Mouse (Mus musculus) kidney, adult 11 months (tissue): ENCODE measurements around the gene Olfr1280.
"Not testable (repeated sequence)": the region's sequence is repeated elsewhere in the genome, so short reads cannot be mapped to it uniquely, and the experiment has no call there.

Experiments
- DNase-seq: peaks from one replicate; pipeline ENCODE4 v3.0.0; 2022

Gene Olfr1280

DNA sequence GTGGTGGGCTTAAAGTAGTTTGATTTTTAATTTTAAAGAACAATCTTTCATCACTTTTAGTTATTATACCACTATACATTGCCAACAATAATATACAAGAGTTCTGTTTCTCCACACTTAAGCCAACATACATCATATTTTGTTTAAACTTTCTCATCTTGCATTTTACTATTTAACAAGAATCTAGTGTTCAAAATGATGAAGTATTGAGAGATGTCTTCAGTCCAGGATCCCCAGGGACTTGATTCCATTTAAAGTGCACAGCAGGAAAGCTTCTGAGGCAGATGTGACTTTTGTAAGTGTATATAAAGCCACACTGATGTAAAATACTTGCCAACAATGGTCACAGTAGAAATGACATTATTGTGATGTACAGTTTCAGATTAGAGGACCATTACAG is at the start of gene Olfr1280:
Olfr1280 (plus strand) TSS at position 301 of the 400 bp plus-strand sequence.
- DNase-seq: no peak

DNA sequence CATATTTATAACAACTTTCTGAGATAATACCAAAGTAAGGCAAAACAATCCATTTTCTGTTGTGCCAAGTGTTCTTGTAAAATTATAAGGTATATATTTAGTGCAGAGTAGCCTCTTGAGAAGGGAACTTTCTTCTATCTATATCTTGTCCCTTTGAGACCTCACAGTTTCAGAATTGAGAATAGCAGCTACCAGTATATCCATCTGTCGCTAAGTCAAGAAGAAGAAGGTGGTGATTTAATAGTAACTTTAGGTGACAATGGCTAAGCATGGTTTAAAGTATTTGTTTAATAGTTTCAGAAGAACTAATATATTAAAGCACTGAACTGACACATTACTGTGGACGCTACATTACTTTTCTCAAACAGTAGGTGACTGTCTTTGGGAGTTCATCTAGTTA is 39.8 kb upstream of the Olfr1280 start, which contains the start of gene Olfr1277:
Olfr1277 (minus strand) TSS at position 101 of the 400 bp plus-strand sequence.
- DNase-seq: no peak

DNA sequence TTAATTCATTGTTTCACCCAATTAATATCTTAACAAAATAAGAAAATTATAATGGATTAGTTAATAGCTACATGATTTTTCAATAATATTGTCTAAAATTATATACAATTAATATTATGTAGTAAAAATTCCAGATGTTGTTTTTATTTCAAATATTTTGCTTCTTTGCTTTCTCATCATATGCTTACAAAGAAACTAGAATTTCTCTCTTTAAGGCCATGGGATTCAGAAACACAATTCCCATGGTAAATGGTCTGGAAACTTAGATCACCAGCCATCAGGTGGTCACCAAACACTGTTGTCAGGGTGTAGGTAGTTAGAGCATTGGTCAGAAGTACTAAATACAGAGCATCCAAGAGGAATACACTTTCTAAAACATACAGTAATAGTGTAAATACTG is 24.0 kb upstream of the Olfr1280 start, which contains the start of gene Olfr1278:
Olfr1278 (plus strand) TSS at position 301 of the 400 bp plus-strand sequence.
- DNase-seq: no peak

DNA sequence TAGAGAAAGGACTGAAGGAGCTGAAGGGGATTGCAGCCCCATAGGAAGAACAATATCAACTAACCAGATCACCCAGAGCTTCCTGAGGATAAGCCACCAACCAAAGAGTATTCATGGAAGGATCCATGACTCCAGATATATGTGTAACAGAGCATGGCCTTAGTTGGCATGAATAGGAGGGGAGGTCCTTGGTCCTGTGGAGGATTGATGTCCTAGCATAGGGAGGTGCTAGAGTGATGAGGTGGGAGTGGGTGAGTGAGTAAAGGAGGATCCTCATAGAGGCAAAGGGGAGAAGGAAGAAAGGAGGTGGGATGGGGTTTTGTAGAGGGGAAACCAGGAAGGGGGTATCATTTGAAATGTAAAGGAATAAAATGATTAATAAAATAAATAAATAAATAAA is 15.3 kb upstream of the Olfr1280 start:
- DNase-seq: no peak

DNA sequence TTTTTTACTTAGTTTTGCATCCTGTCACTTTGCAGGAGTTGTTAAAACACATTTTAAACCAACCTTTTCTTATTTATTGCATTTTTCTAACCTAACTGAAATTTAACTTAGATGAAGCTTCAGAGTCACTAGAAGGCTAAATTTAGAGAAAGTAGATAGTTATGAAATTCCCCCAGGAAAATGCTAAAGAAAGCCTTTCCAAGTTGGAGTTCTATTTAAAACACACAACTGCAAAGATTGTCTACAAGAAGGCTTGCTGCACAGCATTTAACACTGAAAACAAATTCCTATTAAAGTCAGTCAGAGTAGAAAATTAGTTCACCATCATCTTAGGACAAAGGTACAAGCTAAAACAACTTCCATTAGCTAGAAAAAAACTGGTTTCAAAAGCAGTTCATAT is 13.4 kb upstream of the Olfr1280 start, which contains the start of gene Olfr1279:
Olfr1279 (plus strand) TSS at position 262 of the 400 bp plus-strand sequence.
- DNase-seq: no peak

DNA sequence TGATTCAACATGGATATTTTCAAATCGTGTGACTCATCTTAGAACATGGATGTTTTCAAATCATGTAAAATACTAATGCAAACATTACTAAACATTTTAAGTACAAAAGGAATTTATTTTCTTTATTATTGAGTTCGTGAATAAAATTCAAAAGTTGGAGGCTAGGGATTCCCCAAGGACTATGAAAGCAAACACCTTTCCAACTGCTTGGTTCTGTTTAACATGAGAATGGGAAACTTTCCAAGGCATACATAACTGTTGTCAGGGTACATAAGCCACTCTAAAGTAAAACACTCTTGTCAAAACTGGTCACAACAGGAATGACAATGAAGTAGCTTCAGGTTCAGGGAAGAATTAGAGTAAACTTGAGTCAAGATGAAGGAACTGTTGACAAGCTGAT is 12.4 kb downstream of the Olfr1280 start, which contains the start of gene Olfr1281:
Olfr1281 (plus strand) TSS at position 301 of the 400 bp plus-strand sequence.
- no peak for DNase-seq

DNA sequence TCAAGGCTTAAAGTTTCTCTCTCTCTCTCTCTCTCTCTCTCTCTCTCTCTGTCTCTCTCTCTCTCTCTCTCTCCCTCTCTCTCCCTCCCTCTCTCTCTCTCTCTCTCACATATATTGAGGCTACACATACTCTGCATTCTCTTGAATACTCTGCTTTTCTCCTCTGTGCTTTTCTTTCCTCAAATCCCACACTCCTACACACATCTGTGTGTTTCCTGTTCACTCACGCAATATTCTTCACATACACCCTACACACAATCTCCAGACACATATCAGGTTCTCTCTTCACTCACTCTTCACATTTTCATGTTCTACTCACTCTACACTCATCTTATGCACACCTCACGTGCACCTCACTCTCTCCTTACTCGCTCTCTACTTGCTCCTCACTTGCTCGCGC is 19.9 kb downstream of the Olfr1280 start:
- not testable (repeated sequence) for DNase-seq

DNA sequence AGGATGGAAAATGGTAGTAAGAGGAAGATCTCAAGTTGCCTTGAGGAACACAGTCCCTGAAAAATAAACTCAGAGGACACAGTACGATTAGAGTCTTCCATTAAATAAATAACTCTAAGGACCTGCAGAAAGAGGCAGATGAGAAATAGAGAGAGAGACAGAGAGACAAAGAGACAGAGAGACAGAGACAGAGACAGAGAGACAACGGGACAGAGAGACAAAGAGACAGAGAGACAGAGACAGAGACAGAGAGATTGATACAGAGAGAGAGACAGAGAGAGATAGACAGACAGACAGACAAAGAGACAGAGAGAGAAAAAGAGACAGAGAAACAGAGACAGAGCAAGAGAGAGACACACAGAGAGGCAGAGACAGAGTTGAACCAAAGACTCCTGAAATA is 22.2 kb downstream of the Olfr1280 start, which contains the start of gene Olfr1282:
Olfr1282 (minus strand) TSS at position 101 of the 400 bp plus-strand sequence.
- DNase-seq: no peak

DNA sequence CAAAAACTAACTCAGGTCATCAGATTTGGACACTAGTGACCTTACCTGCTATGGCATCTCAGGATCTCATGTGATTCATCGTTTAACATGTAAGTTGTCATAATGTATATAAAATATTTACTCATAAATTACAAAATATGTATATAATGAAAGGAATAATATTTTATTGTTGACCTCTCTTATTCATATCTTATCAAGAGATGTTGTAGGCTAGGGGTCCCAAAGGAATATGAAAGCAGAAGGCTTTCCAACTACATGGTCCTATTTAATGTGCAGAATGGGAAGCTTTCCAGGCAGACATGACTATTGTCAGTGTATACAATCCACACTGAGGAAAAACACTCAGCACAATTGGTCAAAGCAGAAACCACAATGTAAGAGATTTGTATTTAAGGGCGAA is 52.7 kb downstream of the Olfr1280 start, which contains the start of gene Olfr1283:
Olfr1283 (plus strand) TSS at position 301 of the 400 bp plus-strand sequence.
- no peak for DNase-seq

DNA sequence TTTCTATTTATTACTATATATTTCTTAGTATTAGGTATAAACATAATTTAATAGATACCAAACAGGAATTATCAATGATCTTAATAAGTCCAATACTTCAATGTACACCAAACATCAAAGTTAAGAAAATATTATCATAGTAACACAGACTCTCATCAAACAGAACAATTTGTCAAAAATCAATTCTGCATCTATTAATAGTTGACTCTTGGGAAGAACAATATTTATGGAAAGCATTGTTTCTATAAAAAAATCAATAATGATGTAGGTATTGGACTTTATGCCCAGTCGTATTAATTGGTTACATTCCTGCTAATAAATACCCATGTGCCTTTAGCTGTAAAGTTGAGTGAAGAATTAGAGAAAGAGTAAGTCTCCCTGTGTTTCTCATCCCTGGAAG is 61.4 kb downstream of the Olfr1280 start, which contains the start of gene Olfr1284:
Olfr1284 (plus strand) TSS at position 301 of the 400 bp plus-strand sequence.
- DNase-seq: no peak
